Mouse (Mus musculus) midbrain, embryonic 12.5 days (tissue): ENCODE results near the gene Slc22a4. TPM values are rescaled to one million over a fixed set of nuclear protein-coding genes. Genes with fewer than 3 reads are reported as not detected.

Experiments
- ATAC-seq: fragments of 200-750 bp; cut with Nextera tagmentation; 2 replicates; pipeline ENCODE4 v1.8.0; 2017; ENCODE audit warnings: low read depth, moderate TSS enrichment, moderate library complexity; ENCODE audit not compliant: low FRiP score
- H3K27ac ChIP-seq: fragments of 300-500 bp; sonication (generic); replicated peaks from 2 replicates; pipeline ENCODE4 v1.5.1; 2016; ENCODE audit warnings: mild to moderate bottlenecking
- H3K27me3 ChIP-seq: fragments of 300-500 bp; sonication (generic); 2 replicates; pipeline ENCODE4 v1.6.1; 2016; ENCODE audit warnings: mild to moderate bottlenecking
- H3K36me3 ChIP-seq: fragments of 300-500 bp; sonication (generic); 2 replicates; pipeline ENCODE4 v1.6.1; 2016
- H3K4me1 ChIP-seq: fragments of 300-500 bp; sonication (generic); 2 replicates; pipeline ENCODE4 v1.6.1; 2016
- H3K4me2 ChIP-seq: fragments of 300-500 bp; sonication (generic); replicated peaks from 2 replicates; pipeline ENCODE4 v1.6.1; 2016; ENCODE audit warnings: mild to moderate bottlenecking, moderate library complexity
- H3K4me3 ChIP-seq: fragments of 300-500 bp; sonication (generic); 2 replicates; pipeline ENCODE4 v1.5.1; 2016; ENCODE audit warnings: mild to moderate bottlenecking
- H3K9ac ChIP-seq: fragments of 300-500 bp; sonication (generic); replicated peaks from 2 replicates; pipeline ENCODE4 v1.6.1; 2016; ENCODE audit warnings: mild to moderate bottlenecking, moderate library complexity
- H3K9me3 ChIP-seq: fragments of 300-500 bp; sonication (generic); 2 replicates; pipeline ENCODE4 v1.6.1; 2016; ENCODE audit warnings: mild to moderate bottlenecking
- WGBS: fragments of 180-500 bp; shearing (Covaris S2); methylation state at CpG from one replicate; pipeline ENCODE4 v1.1.7; 2016; 5-methylcytosine and 5-hydroxymethylcytosine counted together
- polyA plus RNA-seq: library from polyadenylated mRNA; unstranded; fragments of >200 nt; fragmentation: Nextera tagmentation; extraction: Ambion mirVana; gene quantifications from 2 replicates; pipeline ENCODE4 v1.2.1, GENCODE M21; 2016

The Slc22a4 gene
- polyA plus RNA-seq, 1 experiment from 2014 or later = 2.1 TPM

DNA sequence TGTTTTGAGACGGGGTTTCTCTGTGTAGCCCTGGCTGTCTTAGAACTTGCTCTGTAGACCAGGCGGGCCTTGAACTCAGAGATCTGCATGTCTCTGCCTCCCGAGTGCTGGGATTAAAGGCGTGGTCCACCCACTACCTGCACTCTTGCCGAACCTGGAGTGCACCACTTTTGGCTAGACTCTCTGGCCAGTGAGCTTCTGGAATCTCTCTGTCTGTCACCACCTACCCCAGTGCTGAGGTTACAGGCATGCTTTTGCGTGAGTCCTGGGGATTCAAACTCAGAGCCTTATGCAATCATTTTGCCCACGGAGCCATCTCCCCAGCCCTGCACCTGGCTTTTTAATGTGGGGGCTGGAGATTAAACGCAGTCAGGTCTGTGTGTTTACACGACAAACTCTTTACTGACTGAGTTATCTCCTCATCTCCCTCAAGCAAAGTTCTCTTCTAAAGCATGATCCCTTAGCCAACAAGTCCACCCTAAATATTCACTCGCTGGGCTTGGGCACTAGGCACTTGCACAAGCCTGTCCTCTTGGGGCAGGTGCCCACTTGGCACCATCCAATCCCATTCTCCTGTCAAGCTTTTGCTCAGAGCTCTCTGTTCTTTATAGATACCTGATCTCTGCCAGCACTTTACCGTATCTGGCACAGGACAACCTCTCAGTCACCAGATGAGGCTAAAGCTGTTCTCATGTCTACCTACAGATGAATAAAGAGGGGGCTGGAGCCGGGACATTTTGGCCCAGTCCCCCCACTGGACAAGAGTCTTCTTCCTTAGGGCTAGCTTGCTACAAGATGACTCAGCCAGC lies 37.4 kb upstream of the Slc22a4 start:
- no peak for ATAC-seq
- H3K27ac ChIP-seq = no peak overlapping the region
- no peak overlapping the region for H3K4me3 ChIP-seq
- H3K9ac ChIP-seq = no peak overlapping the region
- peaks cover 23% of the 10 kb centered on the region for H3K27me3 ChIP-seq
- H3K4me2 ChIP-seq = no peak overlapping the region
- WGBS = 91% methylated on average over 12 of the region's 12 CpGs
- H3K4me1 ChIP-seq = peaks cover 36% of the 10 kb centered on the region
- no peaks in the 10 kb centered on the region for H3K9me3 ChIP-seq
- H3K36me3 ChIP-seq = no peaks in the 10 kb centered on the region

DNA sequence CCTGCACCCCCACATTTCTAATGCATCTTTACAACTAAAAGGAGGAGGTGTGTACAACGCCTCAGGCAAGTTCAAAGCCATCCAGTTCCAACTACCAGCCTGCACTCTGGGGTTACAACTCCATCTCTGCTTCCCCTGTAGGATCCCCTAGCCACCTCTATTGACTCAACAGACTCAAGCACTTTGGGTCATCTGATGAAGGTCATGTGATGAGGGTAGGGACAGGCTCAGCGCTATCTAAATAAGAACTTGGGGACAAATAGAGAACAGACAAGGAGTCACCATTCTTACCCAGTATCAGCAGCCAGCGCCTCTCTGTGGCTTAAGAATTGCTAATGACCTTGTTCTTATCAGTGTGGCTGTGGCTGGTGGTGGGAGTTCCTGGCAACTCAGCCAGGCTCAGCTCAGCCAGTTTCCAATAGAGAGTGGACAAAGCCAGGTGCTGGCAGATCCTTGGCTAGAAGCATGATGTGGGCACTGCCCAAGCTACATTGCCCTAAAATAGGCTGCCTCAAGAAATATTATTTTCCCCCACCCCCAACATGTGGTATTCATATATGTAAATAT lies 36.6 kb upstream of the Slc22a4 start:
- no peak for ATAC-seq
- Histone ChIP-seq H3K36me3 (no peaks in the 10 kb centered on the region), H3K4me3 (no peak overlapping the region), H3K4me1 (peaks cover 39% of the 10 kb centered on the region), H3K9me3 (no peaks in the 10 kb centered on the region), H3K9ac (no peak overlapping the region), H3K27ac (no peak overlapping the region), H3K27me3 (peaks cover 19% of the 10 kb centered on the region; the same call in 1 of the 2 replicates), H3K4me2 (no peak overlapping the region)
- 79% methylated on average over 3 of the region's 3 CpGs for WGBS

- no peaks in the 10 kb centered on the region for H3K36me3 ChIP-seq
- peaks cover 41% of the 10 kb centered on the region for H3K4me1 ChIP-seq
- H3K27ac ChIP-seq = no peak overlapping the region
- ATAC-seq = no peak
- no peaks in the 10 kb centered on the region for H3K9me3 ChIP-seq
- no peak overlapping the region for H3K4me2 ChIP-seq
- H3K9ac ChIP-seq = no peak overlapping the region
- H3K4me3 ChIP-seq = no peak overlapping the region
- H3K27me3 ChIP-seq = peaks cover 19% of the 10 kb centered on the region; the same call in 1 of the 2 replicates
- WGBS = 88% methylated on average over 10 of the region's 10 CpGs
These were observed 35.5 kb upstream of the Slc22a4 start for GRCm38 (mm10) chr11:54063472-54063775.

- H3K4me3 ChIP-seq = no peak overlapping the region
- no peak overlapping the region for H3K9ac ChIP-seq
- H3K27me3 ChIP-seq = peaks cover 16% of the 10 kb centered on the region; the same call in 1 of the 2 replicates
- 80% methylated on average over 9 of the region's 9 CpGs for WGBS
- H3K9me3 ChIP-seq = no peaks in the 10 kb centered on the region
- no peak overlapping the region for H3K4me2 ChIP-seq
- no peak for ATAC-seq
- H3K4me1 ChIP-seq = peaks cover 41% of the 10 kb centered on the region
- H3K27ac ChIP-seq = no peak overlapping the region
- H3K36me3 ChIP-seq = no peaks in the 10 kb centered on the region
These were observed 35.0 kb upstream of the Slc22a4 start for GRCm38 (mm10) chr11:54062753-54063471.

DNA sequence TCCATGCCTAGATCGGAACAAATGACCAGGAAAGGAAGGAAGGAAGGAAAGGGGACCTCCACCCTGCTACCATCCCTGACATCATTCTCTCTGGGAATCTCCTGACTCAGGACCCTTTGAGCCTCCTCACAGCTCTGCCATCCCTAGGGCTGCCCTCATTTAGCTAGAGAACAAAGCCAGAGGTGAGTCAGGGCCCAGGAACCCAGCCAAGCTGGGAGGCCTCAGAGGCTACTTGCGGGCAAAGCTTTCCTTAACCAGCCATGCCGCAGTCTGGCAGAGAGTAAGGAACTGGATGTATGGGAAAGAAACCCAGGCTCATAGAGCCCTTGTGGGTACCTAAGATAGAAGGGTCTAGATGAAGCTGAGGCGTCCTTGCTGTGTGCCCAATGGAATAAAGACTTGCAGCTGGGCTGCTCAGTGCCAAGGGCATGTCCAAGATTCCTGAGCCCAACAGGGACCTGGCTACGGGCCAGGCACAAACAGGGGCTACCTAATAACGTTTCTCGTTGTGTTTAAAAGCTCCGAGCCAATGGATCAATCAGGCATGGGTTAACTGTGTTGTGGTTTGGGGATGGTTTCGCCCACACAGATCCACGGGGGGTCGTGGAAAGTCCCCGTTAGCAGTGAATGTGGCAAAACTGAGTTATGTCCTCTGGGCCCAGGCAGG lies 34.3 kb upstream of the Slc22a4 start:
- no peak overlapping the region for H3K4me2 ChIP-seq
- 84% methylated on average over 12 of the region's 12 CpGs for WGBS
- H3K36me3 ChIP-seq = no peaks in the 10 kb centered on the region
- ATAC-seq = no peak
- H3K4me1 ChIP-seq = peaks cover 41% of the 10 kb centered on the region
- peaks cover 9% of the 10 kb centered on the region; the same call in 1 of the 2 replicates for H3K27me3 ChIP-seq
- H3K27ac ChIP-seq = no peak overlapping the region
- no peak overlapping the region for H3K9ac ChIP-seq
- no peaks in the 10 kb centered on the region for H3K9me3 ChIP-seq
- H3K4me3 ChIP-seq = no peak overlapping the region

DNA sequence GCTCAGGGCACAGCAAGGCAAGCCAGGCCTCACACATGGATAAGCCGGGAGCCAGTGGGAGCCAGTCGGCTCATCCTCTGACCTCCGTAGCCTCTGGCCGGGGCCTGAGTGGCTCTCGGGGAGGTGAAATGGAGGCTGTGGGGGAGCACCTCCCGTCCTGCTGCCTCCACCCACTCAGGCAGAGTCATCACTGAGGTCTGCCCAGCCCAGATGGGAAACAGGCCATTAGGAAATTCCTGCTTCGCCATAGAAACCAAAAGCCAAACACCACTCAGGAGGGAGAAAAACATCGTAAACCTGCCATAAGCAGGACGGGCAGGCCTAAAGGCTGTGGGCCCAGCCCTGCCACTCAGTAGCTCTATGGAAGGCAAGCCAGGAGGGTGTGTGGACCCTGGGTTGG lies 32.4 kb upstream of the Slc22a4 start:
- Histone ChIP-seq H3K36me3 (no peaks in the 10 kb centered on the region), H3K27me3 (no peaks in the 10 kb centered on the region), H3K4me1 (peaks cover 37% of the 10 kb centered on the region), H3K4me3 (no peak overlapping the region), H3K27ac (no peak overlapping the region), H3K9me3 (no peaks in the 10 kb centered on the region), H3K4me2 (no peak overlapping the region), H3K9ac (no peak overlapping the region)
- WGBS = 51% methylated on average over 9 of the region's 9 CpGs
- no peak for ATAC-seq

DNA sequence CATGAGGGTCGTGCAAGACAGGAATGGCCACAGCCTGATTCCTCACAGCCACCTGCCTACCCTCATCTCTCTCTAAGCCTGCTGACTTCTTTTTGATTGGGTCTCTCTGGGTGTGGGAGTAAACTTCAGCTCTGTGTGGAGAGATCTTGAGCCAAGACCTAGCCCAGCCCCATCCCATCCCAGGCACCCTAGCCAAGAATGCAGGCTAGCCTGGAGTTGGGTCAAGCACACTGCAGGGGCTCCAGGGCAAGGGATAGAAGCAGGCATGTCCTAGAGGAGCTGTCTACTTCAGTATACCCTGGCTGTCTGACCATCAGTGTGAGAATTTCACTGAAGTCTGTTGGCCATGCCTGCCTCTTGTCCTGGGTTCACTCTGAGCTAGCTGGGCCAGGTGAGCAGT lies 31.6 kb upstream of the Slc22a4 start:
- H3K4me3 ChIP-seq = no peak overlapping the region
- no peak overlapping the region for H3K4me2 ChIP-seq
- H3K27ac ChIP-seq = no peak overlapping the region
- no peaks in the 10 kb centered on the region for H3K36me3 ChIP-seq
- H3K27me3 ChIP-seq = no peaks in the 10 kb centered on the region
- 65% methylated on average over 1 of the region's 1 CpGs for WGBS
- H3K4me1 ChIP-seq = peaks cover 37% of the 10 kb centered on the region
- no peak overlapping the region for H3K9ac ChIP-seq
- ATAC-seq = no peak
- H3K9me3 ChIP-seq = no peaks in the 10 kb centered on the region

DNA sequence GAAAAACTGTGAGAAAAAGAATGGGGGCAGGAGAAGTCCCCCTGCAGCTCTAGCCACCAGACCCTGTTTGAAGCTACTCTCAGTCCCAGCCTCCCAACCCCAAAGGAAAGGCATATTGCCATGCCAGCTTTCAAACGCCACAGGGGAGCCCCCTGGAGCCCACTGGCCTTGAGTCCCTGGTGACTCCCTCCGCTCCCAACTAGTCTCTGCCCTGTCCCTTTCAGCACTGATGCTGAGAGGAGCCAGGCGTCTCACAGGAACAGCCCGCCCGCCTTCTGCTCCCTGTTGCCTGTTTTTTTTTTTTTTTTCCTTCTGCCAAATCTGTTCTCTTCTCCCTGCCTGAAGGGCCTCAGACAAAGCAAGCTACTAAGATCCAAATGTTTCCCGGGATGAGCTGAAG lies 30.8 kb upstream of the Slc22a4 start:
- ATAC-seq = 0 out of 2 replicates have a peak, but pooled peaks have one; percentile 14
- no peak overlapping the region for H3K4me2 ChIP-seq
- peaks cover 37% of the 10 kb centered on the region for H3K4me1 ChIP-seq
- H3K27ac ChIP-seq = peak overlapping the region; percentile 65
- 14% methylated on average over 6 of the region's 6 CpGs for WGBS
- no peak overlapping the region for H3K4me3 ChIP-seq
- H3K9me3 ChIP-seq = no peaks in the 10 kb centered on the region
- H3K36me3 ChIP-seq = no peaks in the 10 kb centered on the region
- no peaks in the 10 kb centered on the region for H3K27me3 ChIP-seq
- H3K9ac ChIP-seq = no peak overlapping the region

DNA sequence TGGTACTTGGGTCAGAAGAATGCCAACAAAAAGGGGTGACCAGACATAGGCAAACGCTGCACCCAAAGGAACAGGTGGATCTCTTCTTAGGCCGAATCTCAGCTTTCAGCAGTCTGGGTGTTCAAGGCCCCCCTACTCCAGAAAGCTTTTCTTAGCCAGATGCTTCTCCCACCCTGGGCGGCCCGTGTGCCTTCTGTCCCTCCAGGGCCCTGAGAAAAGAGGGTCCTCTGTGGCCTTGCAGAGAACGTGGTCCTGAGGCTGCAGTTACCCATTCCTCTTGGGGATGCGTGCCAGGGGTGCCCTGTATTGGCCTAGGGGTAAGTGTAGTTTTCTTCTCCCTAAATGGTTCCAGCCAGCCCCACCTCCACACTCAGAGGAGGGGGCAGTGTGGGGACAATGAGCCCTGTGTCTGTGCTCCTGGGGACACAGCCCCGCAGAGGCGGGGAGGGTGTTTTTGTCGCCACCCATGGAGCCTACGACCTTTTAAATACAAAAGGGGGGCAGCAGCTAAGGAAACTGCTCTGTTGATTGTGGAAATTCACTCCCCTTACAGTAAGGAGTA lies 30.2 kb upstream of the Slc22a4 start:
- Histone ChIP-seq H3K27me3 (no peaks in the 10 kb centered on the region), H3K9ac (peak overlapping the region; percentile 25; the same call in 1 of the 2 replicates), H3K4me3 (no peak overlapping the region), H3K9me3 (no peaks in the 10 kb centered on the region), H3K27ac (peak overlapping the region; percentile 65), H3K4me2 (no peak overlapping the region), H3K36me3 (no peaks in the 10 kb centered on the region), H3K4me1 (peaks cover 37% of the 10 kb centered on the region)
- ATAC-seq = peak; percentile 52
- WGBS = 29% methylated on average over 10 of the region's 10 CpGs

- Histone ChIP-seq H3K36me3 (no peaks in the 10 kb centered on the region), H3K4me3 (no peak overlapping the region), H3K9me3 (no peaks in the 10 kb centered on the region), H3K27me3 (no peaks in the 10 kb centered on the region), H3K27ac (peak overlapping the region; percentile 65; the same call in 1 of the 2 replicates), H3K9ac (0 out of 2 replicates have a peak overlapping the region, but pooled peaks have one; percentile 7), H3K4me2 (no peak overlapping the region), H3K4me1 (peaks cover 33% of the 10 kb centered on the region)
- no peak for ATAC-seq
- 25% methylated on average over 2 of the region's 2 CpGs for WGBS
These were observed 29.5 kb upstream of the Slc22a4 start for GRCm38 (mm10) chr11:54057428-54057827.

DNA sequence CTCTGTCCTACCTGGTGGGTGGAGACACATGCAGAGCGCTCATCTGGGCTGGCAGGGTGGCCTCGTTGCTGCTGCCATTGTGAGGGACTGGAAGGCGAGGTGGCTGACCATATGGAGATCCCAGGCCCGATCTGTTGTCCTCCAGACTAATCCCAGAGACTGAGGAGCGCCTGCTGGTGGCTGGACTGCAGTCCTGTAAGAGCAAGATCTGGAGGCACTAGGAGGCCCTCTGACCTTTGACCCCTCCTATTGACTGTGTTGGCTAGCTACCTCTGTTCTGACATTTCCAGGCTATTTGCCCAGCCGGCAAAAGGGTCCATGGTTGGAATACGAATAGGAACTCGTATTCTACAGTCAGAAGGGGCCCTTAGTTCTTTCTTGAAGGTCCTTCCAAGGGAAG lies 28.2 kb upstream of the Slc22a4 start:
- H3K4me1 ChIP-seq = peaks cover 31% of the 10 kb centered on the region
- H3K9ac ChIP-seq = no peak overlapping the region
- WGBS = 22% methylated on average over 8 of the region's 8 CpGs
- no peaks in the 10 kb centered on the region for H3K9me3 ChIP-seq
- no peaks in the 10 kb centered on the region for H3K36me3 ChIP-seq
- no peak for ATAC-seq
- H3K4me2 ChIP-seq = no peak overlapping the region
- H3K27me3 ChIP-seq = no peaks in the 10 kb centered on the region
- H3K27ac ChIP-seq = no peak overlapping the region
- H3K4me3 ChIP-seq = no peak overlapping the region
